Mouse (Mus musculus) CD4-positive, CD25-positive, alpha-beta regulatory T cell, adult 4 months (primary cell): ENCODE results near the gene Cebpg. TPM values are rescaled to one million over a fixed set of nuclear protein-coding genes. Genes with fewer than 3 reads are reported as not detected.

Experiments used
- ATAC-seq: one replicate; pipeline ENCODE4 v1.8.0; 2017
- polyA plus RNA-seq, 2 experiments: library from polyadenylated mRNA; unstranded; fragments of 100-300 nt; shearing (Covaris generic); gene quantifications; one replicate each; pipeline ENCODE4 v1.2.1; 2017

The Cebpg gene
- polyA plus RNA-seq = 10 to 100 TPM in 1 of 2 experiments, 1 to 10 TPM in 1; 9.4 to 10.9 TPM

- peak; percentile 95 for ATAC-seq
Measured at GRCm38 (mm10) chr7:35056436-35056864, at the start of gene Cebpg. Gene Cebpg (minus strand): TSS chr7:35056573.

- no peak for ATAC-seq
Measured at GRCm38 (mm10) chr7:35099528-35099927, 43.2 kb upstream of the Cebpg start.

- ATAC-seq = no peak
Measured at GRCm38 (mm10) chr7:35098777-35099176, 42.4 kb upstream of the Cebpg start.

- no peak for ATAC-seq
Measured at GRCm38 (mm10) chr7:35094975-35095678, 38.8 kb upstream of the Cebpg start.

GRCm38 (mm10) chr7:35090550-35090949 lies 34.2 kb upstream of the Cebpg start:
- ATAC-seq = no peak

- ATAC-seq = no peak
Measured at GRCm38 (mm10) chr7:35086271-35086861, 30.0 kb upstream of the Cebpg start.

GRCm38 (mm10) chr7:35084565-35085360 lies 28.4 kb upstream of the Cebpg start:
- ATAC-seq = no peak

GRCm38 (mm10) chr7:35081406-35082104 lies 25.2 kb upstream of the Cebpg start:
- no peak for ATAC-seq

- no peak for ATAC-seq
Measured at GRCm38 (mm10) chr7:35080843-35081338, 24.5 kb upstream of the Cebpg start.

GRCm38 (mm10) chr7:35076645-35077044 lies 20.3 kb upstream of the Cebpg start:
- no peak for ATAC-seq

- ATAC-seq = no peak
Measured at GRCm38 (mm10) chr7:35066640-35067212, 10.4 kb upstream of the Cebpg start.

- no peak for ATAC-seq
Measured at GRCm38 (mm10) chr7:35065958-35066357, 9.6 kb upstream of the Cebpg start.

- no peak for ATAC-seq
Measured at GRCm38 (mm10) chr7:35064286-35065258, 8.2 kb upstream of the Cebpg start.

- ATAC-seq = no peak
Measured at GRCm38 (mm10) chr7:35059467-35059866, 3.1 kb upstream of the Cebpg start.

- ATAC-seq = no peak
Measured at GRCm38 (mm10) chr7:35058329-35058728, 2.0 kb upstream of the Cebpg start.

GRCm38 (mm10) chr7:35057569-35057968 lies 1.2 kb upstream of the Cebpg start:
- no peak for ATAC-seq

GRCm38 (mm10) chr7:35056999-35057398 lies 626 bp upstream of the Cebpg start:
- peak; percentile 15 for ATAC-seq

GRCm38 (mm10) chr7:35055619-35056435 lies 546 bp downstream of the Cebpg start:
- peak; percentile 38 for ATAC-seq

GRCm38 (mm10) chr7:35054977-35055618 lies 1.3 kb downstream of the Cebpg start:
- no peak for ATAC-seq

GRCm38 (mm10) chr7:35054286-35054685 lies 2.1 kb downstream of the Cebpg start:
- ATAC-seq = no peak
